Mouse (Mus musculus) left cerebral cortex, adult 11 months (tissue): ENCODE data around the gene Adora1.

Experiments
- DNase-seq: peaks from one replicate; pipeline ENCODE4 v3.0.0; 2022; ENCODE audit warnings: low spot score

The Adora1 gene

DNA sequence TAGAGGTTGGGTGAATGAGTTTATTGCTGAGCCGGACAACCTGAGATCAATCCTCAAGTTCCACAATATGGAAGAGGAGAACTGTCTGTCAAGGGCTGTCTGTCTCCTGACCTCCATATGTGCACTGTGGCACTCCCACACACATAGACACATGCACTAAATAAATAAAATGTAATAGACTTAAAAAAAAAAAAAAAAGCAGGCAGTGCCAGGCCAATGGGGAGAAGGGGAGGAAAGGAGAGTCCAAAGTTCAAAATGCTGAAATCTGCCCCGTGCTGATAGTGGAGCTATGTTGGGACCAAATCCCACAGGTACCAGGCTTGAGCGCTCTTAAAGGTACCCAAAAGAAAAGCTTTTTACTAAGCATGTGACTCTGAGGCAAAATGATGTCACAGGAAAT lies 2.2 kb upstream of the Adora1 start:
- no peak for DNase-seq

- no peak for DNase-seq
Observed at GRCm38 (mm10) chr1:134236142-134236541, 911 bp upstream of the Adora1 start.

DNA sequence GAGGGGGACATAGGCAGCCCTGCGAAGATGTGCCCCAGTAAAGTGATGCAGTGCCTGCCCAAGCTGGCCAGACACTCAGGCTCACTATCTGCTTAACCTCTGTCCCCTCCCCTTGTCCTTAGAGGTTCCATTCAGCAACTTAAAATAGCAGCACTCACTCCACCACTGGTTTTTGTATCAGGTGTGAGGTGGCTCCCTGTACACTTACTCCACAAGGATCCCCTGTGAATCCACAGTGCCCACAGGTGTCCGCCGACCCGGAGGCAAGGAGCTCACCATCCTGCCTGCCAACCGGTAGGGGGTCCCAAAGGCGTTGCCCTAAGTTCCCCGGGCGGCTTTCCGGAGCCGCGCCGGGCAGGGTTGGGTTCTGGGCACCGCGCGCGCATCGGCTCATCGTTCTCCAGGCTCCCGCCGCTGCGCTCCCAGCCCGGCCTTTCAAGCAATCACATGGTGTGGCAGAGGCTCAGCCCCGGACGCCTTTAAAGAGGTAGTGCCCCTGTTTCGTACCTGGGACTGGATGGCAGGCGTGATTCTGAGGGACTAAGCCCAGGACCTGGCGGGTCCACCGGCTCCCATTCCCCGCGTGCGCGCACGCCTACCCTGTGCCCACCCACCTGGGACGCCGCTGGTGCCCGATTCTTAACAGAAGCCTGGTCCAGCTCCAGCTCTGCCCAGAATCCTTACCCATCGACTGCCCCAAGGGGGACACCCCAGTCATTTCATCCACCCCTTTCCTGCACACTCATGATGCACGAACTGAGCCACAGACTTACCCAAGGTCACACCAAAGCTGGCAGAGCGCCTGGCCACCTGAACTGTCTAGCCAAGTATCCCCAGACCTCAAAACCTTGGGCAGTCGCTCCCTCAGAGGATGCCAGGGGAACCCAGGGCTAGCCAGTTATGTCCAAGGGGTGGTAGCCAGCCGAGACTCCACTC lies 508 bp downstream of the Adora1 start:
- DNase-seq, result peak; percentile 74

- DNase-seq, result no peak
Observed at GRCm38 (mm10) chr1:134233681-134234454, 1.4 kb downstream of the Adora1 start.

- peak; percentile 69 for DNase-seq
Observed at GRCm38 (mm10) chr1:134232778-134233531, 2.3 kb downstream of the Adora1 start.

- no peak for DNase-seq
Observed at GRCm38 (mm10) chr1:134232326-134232725, 2.9 kb downstream of the Adora1 start.

DNA sequence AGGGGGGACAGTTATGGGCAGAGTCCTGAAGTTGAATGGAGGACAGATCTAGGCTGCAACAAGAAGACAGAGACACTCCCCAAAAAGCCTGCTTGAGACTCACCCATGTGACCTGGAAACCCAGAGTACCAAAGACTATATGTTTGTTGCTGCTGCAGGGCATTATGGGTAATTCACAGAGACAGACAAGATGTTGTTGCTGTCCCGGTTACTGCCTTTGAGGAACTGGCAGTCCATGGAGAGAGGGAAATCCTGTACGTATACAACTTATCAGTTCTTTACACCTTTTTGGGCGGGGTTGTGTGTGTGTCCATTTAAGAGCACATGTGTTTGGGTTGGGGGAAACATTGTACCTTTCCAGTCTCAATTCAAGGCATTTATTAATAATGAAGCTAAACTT lies 3.5 kb downstream of the Adora1 start:
- no peak for DNase-seq

DNA sequence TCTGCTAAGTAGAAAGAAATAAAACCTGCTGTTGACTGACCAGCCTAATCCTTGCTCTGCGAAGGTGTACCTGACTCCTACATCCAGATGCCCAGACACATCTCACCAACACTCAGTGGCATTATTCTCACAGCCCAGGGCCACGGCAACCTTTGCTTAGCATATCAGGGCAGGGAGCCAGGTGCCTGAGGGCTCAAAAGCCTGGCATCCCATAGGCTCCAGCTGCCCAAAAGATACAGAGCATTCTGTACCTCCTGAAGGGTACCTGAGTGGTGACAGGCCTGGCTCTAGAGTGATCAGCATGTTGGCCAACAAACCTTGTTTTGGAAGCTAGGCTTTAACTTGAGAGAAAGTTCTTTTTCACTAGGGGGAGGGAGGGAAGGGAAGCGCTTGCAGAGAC lies 4.0 kb downstream of the Adora1 start:
- DNase-seq, result no peak

DNA sequence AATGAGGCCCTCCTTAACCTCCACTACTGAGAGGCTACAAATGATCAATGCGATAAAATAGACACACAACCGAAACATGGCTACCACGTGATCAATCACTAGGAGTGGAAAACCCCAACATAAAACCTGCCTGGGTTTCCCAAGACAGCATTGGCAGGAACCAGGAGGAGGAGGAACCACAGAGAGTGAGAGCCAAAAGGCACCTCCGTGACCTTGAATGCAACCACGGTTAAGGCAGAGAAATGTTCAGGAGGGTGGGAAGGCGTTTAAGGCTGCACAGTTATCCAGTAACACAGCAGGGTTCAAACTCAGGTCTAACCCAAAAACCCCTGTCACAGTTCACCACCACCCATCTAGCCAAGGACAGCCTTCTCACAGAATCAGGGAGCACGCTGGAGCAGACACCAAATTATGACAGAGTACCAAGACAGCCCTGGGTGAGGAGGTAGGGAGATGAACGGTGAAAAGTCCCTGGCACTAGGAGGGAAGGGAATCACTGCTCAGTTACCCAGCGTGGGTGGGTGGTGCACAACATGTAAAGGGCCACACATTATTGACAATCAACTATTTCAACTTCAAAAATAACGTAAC lies 4.5 kb downstream of the Adora1 start:
- no peak for DNase-seq

- DNase-seq, result no peak
Observed at GRCm38 (mm10) chr1:134229806-134230575, 5.2 kb downstream of the Adora1 start.

DNA sequence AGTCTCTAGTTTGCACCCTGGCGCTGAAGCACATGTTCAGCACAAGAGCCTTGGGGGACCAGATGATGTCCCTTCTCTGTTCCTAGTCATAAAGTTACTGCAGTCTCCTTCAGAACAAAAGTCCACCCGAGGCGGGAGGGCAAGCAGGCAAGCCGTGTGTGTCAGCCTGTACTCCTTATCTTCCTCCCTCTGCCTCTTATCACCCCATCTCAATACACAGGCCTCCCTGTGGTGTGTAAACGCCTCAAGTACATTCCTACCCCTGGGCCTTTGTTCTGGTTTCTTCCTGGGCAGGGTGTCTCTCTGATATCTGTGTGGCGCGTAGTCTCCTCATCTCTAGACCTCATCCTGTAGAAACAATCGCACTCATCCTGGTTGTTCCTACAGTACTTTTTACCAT lies 8.5 kb downstream of the Adora1 start:
- no peak for DNase-seq

GRCm38 (mm10) chr1:134225375-134225774 lies 9.9 kb downstream of the Adora1 start:
- no peak for DNase-seq

GRCm38 (mm10) chr1:134224649-134225227 lies 10.5 kb downstream of the Adora1 start:
- no peak for DNase-seq

DNA sequence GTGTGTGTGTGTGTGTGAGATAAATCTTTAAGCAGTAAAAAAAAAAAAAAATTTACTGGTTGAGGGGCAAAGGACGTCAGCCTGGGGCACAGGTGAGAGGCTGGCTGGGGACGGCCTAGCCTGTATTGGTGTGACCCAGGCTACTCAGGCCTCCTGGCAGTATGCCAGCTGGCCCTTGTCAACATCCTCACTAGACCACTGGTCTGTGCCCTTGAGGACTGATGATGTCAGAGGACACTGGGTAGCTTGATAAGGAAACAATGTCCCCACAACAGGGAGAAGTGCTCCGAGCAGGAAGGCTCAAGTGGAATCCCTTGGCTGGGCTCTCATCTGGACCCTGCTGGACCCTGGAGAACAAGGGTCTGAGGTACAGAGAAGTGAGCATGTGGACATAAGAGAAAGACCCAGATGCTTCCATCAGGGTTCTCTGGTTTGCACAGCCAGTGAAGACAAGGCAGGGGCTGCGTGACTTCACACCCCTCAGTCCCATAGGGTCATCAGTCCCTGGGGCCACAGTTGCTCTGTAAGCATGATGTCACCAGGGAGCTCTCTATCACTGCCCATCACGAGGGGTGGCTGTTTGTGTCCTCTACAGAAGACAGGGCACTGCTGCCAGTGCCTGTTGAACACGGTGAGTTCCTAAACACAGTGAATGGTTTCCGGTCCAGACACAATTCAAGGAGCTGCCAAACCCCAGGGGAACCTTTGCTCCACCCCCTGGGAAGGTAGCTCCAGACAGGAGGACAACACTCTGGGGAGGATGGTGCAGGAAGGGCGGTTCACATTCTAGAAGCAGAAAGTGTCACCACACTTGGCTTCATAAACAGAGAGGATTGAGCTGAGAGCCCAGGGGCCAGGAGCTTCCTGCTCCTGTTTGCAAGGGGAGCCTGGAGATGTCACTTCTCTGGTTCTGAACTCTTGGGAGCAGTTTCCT lies 12.8 kb downstream of the Adora1 start:
- no peak for DNase-seq

DNA sequence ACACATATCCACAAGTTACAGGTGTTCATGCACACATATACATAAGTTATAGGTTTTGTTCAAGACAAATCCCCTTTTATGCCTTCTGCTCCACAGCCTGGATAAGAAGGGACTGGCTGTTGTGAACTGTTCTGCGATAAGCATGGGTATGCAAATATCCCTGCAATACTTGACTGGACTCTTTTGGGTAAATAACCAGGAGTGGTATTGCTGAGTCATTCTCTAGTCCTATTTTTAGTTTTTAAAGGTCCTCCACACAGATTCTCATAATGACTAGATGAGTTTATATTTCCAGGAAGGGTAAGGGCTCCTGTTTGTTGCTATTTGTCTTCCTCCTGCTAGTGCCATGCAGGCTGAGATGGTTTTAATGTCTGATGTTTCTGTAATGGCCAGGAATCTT lies 14.1 kb downstream of the Adora1 start:
- no peak for DNase-seq

DNA sequence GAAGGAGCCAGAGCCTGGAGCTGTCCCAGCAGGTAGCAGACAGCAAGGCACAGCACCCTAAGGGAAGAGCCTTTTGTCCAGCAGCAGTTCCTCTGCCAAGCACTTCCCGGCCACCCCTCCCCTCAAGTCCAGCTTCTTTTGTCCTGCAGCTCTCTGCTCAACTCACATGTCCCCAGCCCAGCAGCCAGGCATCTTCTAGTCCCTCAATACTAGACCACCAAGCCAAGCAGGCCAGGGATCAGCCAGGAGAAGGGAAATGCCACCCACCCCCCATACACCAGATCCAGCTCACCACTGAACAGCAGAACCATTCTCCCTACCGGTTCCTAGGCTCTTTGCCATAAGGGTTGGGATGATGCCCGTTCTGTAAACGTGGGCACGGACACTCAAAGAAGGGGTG lies 15.6 kb downstream of the Adora1 start:
- no peak for DNase-seq

- no peak for DNase-seq
Observed at GRCm38 (mm10) chr1:134217942-134218341, 17.3 kb downstream of the Adora1 start.

- no peak for DNase-seq
Observed at GRCm38 (mm10) chr1:134217028-134217481, 18.2 kb downstream of the Adora1 start.

GRCm38 (mm10) chr1:134216629-134216971 lies 18.6 kb downstream of the Adora1 start:
- DNase-seq, result no peak
